In the genomic region with DNA sequence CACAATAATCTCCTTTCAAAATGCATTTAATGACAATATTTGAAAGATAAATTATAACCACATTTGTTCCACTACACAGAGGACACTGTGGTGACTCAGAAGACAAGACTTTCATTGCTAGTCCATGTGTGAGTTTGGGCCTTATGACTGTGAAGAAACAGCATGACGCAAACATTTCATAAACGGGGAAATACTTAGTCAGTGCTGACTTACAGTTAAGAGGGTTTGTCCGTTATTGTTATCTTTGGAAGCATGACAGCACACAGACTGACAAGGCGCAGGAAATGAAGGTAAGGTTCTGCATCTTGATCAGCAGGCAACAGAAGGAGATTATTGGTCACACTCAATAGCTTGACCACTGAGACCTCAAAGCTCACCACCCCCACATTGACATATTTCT, we compare ENCODE assay signal across 13 mouse cellular contexts.
"Had no signal": no experiment of that assay in that cellular context is flagged by ENCODE, and none has a peak within 500 bp of the region (broad histone marks: within the 10 kb centered on the region; RNA-seq: fewer than 3 reads in every experiment).

No protein-coding gene starts in this region.

- H3K9ac ChIP-seq: kidney, embryonic 15.5 days; limb, embryonic 15.5 days; liver, embryonic 12.5 days; lung, embryonic 14.5 days; midbrain, embryonic 12.5 days had no signal

- H3K27me3 ChIP-seq: kidney, embryonic 15.5 days; limb, embryonic 15.5 days; liver, embryonic 12.5 days; megakaryocyte, embryonic 14.5 days; midbrain, embryonic 12.5 days had no signal

- H3K4me3 ChIP-seq: kidney, embryonic 15.5 days; limb, embryonic 15.5 days; liver, embryonic 12.5 days; megakaryocyte, embryonic 14.5 days; midbrain, embryonic 12.5 days had no signal

- H3K27ac ChIP-seq: kidney, embryonic 15.5 days; limb, embryonic 15.5 days; liver, embryonic 12.5 days; midbrain, embryonic 12.5 days; stomach, postnatal 0 days had no signal

- DNase-seq: kidney, adult 2 months; kidney, postnatal 14 days; lung, embryonic 14.5 days; lung, postnatal 10 days; lung, postnatal 4 days; right cerebral cortex, adult 18-20 months had no signal

- H3K9me3 ChIP-seq: kidney, embryonic 15.5 days; limb, embryonic 15.5 days; liver, embryonic 12.5 days; megakaryocyte, embryonic 14.5 days; midbrain, embryonic 12.5 days had no signal

- ATAC-seq: liver, embryonic 12.5 days; midbrain, embryonic 16.5 days had no signal

- H3K36me3 ChIP-seq: kidney, embryonic 15.5 days; limb, embryonic 15.5 days; liver, embryonic 12.5 days; midbrain, embryonic 12.5 days had no signal

- H3K4me1 ChIP-seq: kidney, embryonic 15.5 days; limb, embryonic 15.5 days; liver, embryonic 12.5 days; megakaryocyte, embryonic 14.5 days; midbrain, embryonic 12.5 days had no signal
